Mouse (Mus musculus) intestine, embryonic 14.5 days (tissue): ENCODE measurements at regions not wholly inside any gene's neighbourhood (a gene's known extent, or its start where the extent isn't known, plus 50 kb on each side); places are given as distances from the start of the nearest gene placed in this dataset.

Experiments
- ATAC-seq: fragments of 200-750 bp; cut with Nextera tagmentation; replicated peaks from 2 replicates; pipeline ENCODE4 v1.8.0; 2017; ENCODE audit warnings: low read depth, moderate number of reproducible peaks, moderate TSS enrichment, moderate library complexity; ENCODE audit not compliant: low FRiP score, low TSS enrichment
- DNase-seq: peaks from one replicate; pipeline ENCODE4 v3.0.0-alpha.2; 2018; ENCODE audit warnings: low spot score
- H3K27ac ChIP-seq: fragments of 300-500 bp; sonication (generic); 2 replicates; pipeline ENCODE4 v1.5.1; 2014; ENCODE audit warnings: low read depth, mild to moderate bottlenecking, control low read depth
- H3K27me3 ChIP-seq: fragments of 300-500 bp; sonication (generic); replicated peaks from 2 replicates; pipeline ENCODE4 v1.6.1; 2014; ENCODE audit warnings: low read length, control low read depth; ENCODE audit not compliant: control insufficient read depth, insufficient read depth
- H3K36me3 ChIP-seq: fragments of 300-500 bp; sonication (generic); 2 replicates; pipeline ENCODE4 v1.6.1; 2014; ENCODE audit warnings: low read length, control low read depth; ENCODE audit not compliant: control insufficient read depth, insufficient read depth
- H3K4me1 ChIP-seq: fragments of 300-500 bp; sonication (generic); replicated peaks from 2 replicates; pipeline ENCODE4 v1.6.1; 2014; ENCODE audit warnings: low read length, control low read depth, mixed read lengths; ENCODE audit not compliant: control insufficient read depth, insufficient read depth
- H3K4me2 ChIP-seq: fragments of 300-500 bp; sonication (generic); 2 replicates; pipeline ENCODE4 v1.6.1; 2014; ENCODE audit warnings: low read length
- H3K4me3 ChIP-seq: fragments of 300-500 bp; sonication (generic); 2 replicates; pipeline ENCODE4 v1.5.1; 2014; ENCODE audit warnings: low read depth, low read length, control low read depth, mixed read lengths
- H3K9ac ChIP-seq: fragments of 300-500 bp; sonication (generic); 2 replicates; pipeline ENCODE4 v1.6.1; 2014; ENCODE audit warnings: mild to moderate bottlenecking, low read length
- H3K9me3 ChIP-seq: fragments of 300-500 bp; sonication (generic); 2 replicates; pipeline ENCODE4 v1.6.1; 2016; ENCODE audit warnings: low read length, control low read depth; ENCODE audit not compliant: control insufficient read depth
- WGBS: fragments of 180-500 bp; shearing (Covaris S2); extraction: QIAGEN DNeasy Blood & Tissue Kit; methylation state at CpG from one replicate; pipeline ENCODE4 v1.1.7; 2014; 5-methylcytosine and 5-hydroxymethylcytosine counted together

- H3K4me1 ChIP-seq = no peaks in the 10 kb centered on the region
- H3K4me2 ChIP-seq = no peak overlapping the region
- no peaks in the 10 kb centered on the region for H3K36me3 ChIP-seq
- WGBS = 53% methylated on average over 1 of the region's 1 CpGs
- H3K9me3 ChIP-seq = no peaks in the 10 kb centered on the region
- H3K27me3 ChIP-seq = no peaks in the 10 kb centered on the region
- H3K27ac ChIP-seq = no peak overlapping the region
- no peak overlapping the region for H3K4me3 ChIP-seq
- H3K9ac ChIP-seq = no peak overlapping the region
- ATAC-seq (no peak), DNase-seq (no peak)
Measured at GRCm38 (mm10) chr4:95247977-95248376, 196.0 kb upstream of the Jun start.

GRCm38 (mm10) chr4:95249031-95249430 lies 197.0 kb upstream of the Jun start:
- no peaks in the 10 kb centered on the region for H3K27me3 ChIP-seq
- H3K4me3 ChIP-seq = no peak overlapping the region
- H3K27ac ChIP-seq = no peak overlapping the region
- no peaks in the 10 kb centered on the region for H3K36me3 ChIP-seq
- ATAC-seq = no peak
- no peak overlapping the region for H3K4me2 ChIP-seq
- no peak for DNase-seq
- 87% methylated on average over 4 of the region's 4 CpGs for WGBS
- H3K9ac ChIP-seq = no peak overlapping the region
- no peaks in the 10 kb centered on the region for H3K9me3 ChIP-seq
- no peaks in the 10 kb centered on the region for H3K4me1 ChIP-seq

- no peak overlapping the region for H3K9ac ChIP-seq
- 68% methylated on average over 1 of the region's 1 CpGs for WGBS
- DNase-seq (no peak), ATAC-seq (no peak)
- no peak overlapping the region for H3K27ac ChIP-seq
- H3K27me3 ChIP-seq = no peaks in the 10 kb centered on the region
- no peaks in the 10 kb centered on the region for H3K9me3 ChIP-seq
- H3K4me2 ChIP-seq = no peak overlapping the region
- no peaks in the 10 kb centered on the region for H3K36me3 ChIP-seq
- H3K4me1 ChIP-seq = no peaks in the 10 kb centered on the region
- H3K4me3 ChIP-seq = no peak overlapping the region
Measured at GRCm38 (mm10) chr4:95250083-95250482, 198.1 kb upstream of the Jun start.

- Histone ChIP-seq H3K9ac (no peak overlapping the region), H3K4me1 (0 out of 2 replicates have a peak, but pooled peaks cover 2% of the 10 kb centered on the region), H3K9me3 (no peaks in the 10 kb centered on the region), H3K4me2 (no peak overlapping the region), H3K4me3 (no peak overlapping the region), H3K27ac (no peak overlapping the region), H3K36me3 (no peaks in the 10 kb centered on the region), H3K27me3 (no peaks in the 10 kb centered on the region)
- ATAC-seq = no peak
- peak; percentile 10 for DNase-seq
Measured at GRCm38 (mm10) chr4:95269766-95270165, 217.7 kb upstream of the Jun start.

GRCm38 (mm10) chr4:95270389-95270788 lies 218.4 kb upstream of the Jun start:
- H3K27me3 ChIP-seq = no peaks in the 10 kb centered on the region
- WGBS = 65% methylated on average over 1 of the region's 1 CpGs
- no peaks in the 10 kb centered on the region for H3K36me3 ChIP-seq
- H3K4me1 ChIP-seq = 0 out of 2 replicates have a peak, but pooled peaks cover 2% of the 10 kb centered on the region
- no peak overlapping the region for H3K9ac ChIP-seq
- DNase-seq = peak; percentile 46
- no peak overlapping the region for H3K4me2 ChIP-seq
- no peaks in the 10 kb centered on the region for H3K9me3 ChIP-seq
- ATAC-seq = no peak
- no peak overlapping the region for H3K27ac ChIP-seq
- no peak overlapping the region for H3K4me3 ChIP-seq

GRCm38 (mm10) chr4:95276231-95276630 lies 224.2 kb upstream of the Jun start:
- 77% methylated on average over 3 of the region's 3 CpGs for WGBS
- no peaks in the 10 kb centered on the region for H3K27me3 ChIP-seq
- no peak for ATAC-seq
- H3K4me3 ChIP-seq = no peak overlapping the region
- H3K4me1 ChIP-seq = peaks cover 15% of the 10 kb centered on the region
- no peak overlapping the region for H3K4me2 ChIP-seq
- H3K9me3 ChIP-seq = no peaks in the 10 kb centered on the region
- no peak overlapping the region for H3K27ac ChIP-seq
- DNase-seq = peak; percentile 20
- H3K9ac ChIP-seq = no peak overlapping the region
- H3K36me3 ChIP-seq = no peaks in the 10 kb centered on the region

- H3K27ac ChIP-seq = peak overlapping the region; percentile 94
- H3K27me3 ChIP-seq = no peaks in the 10 kb centered on the region
- no peaks in the 10 kb centered on the region for H3K9me3 ChIP-seq
- ATAC-seq (no peak; the same call in 1 of the 2 replicates), DNase-seq (no peak)
- 23% methylated on average over 11 of the region's 11 CpGs for WGBS
- peak overlapping the region; percentile 41 for H3K4me2 ChIP-seq
- peak overlapping the region; percentile 25; the same call in 1 of the 2 replicates for H3K9ac ChIP-seq
- peaks cover 20% of the 10 kb centered on the region for H3K4me1 ChIP-seq
- no peak overlapping the region for H3K4me3 ChIP-seq
- H3K36me3 ChIP-seq = no peaks in the 10 kb centered on the region
Measured at GRCm38 (mm10) chr4:95277989-95278713, 226.1 kb upstream of the Jun start.

- Histone ChIP-seq H3K36me3 (no peaks in the 10 kb centered on the region), H3K27me3 (no peaks in the 10 kb centered on the region), H3K4me2 (peak overlapping the region; percentile 41), H3K27ac (peak overlapping the region; percentile 94), H3K4me1 (peaks cover 20% of the 10 kb centered on the region), H3K9ac (peak overlapping the region; percentile 25; the same call in 1 of the 2 replicates), H3K9me3 (no peaks in the 10 kb centered on the region), H3K4me3 (no peak overlapping the region)
- WGBS = 9% methylated on average over 13 of the region's 13 CpGs
- DNase-seq = peak; percentile 72
- ATAC-seq = peak; percentile 72
Measured at GRCm38 (mm10) chr4:95278714-95279095, 226.7 kb upstream of the Jun start.

GRCm38 (mm10) chr4:95279200-95279599 lies 227.2 kb upstream of the Jun start:
- Histone ChIP-seq H3K4me2 (peak overlapping the region; percentile 41; the same call in 1 of the 2 replicates), H3K4me1 (peaks cover 20% of the 10 kb centered on the region), H3K36me3 (no peaks in the 10 kb centered on the region), H3K27ac (peak overlapping the region; percentile 94), H3K27me3 (no peaks in the 10 kb centered on the region), H3K9ac (no peak overlapping the region), H3K4me3 (no peak overlapping the region), H3K9me3 (no peaks in the 10 kb centered on the region)
- DNase-seq (peak; percentile 54), ATAC-seq (peak; percentile 69)
- WGBS = 28% methylated on average over 2 of the region's 2 CpGs
